Mouse (Mus musculus) A20 (cell line): ENCODE results near the gene Matn4.

ENCODE experiments used
- DNase-seq: peaks from one replicate; pipeline ENCODE4 v3.0.0-alpha.2; 2011; ENCODE audit warnings: low read depth, low spot score

The Matn4 gene

DNA sequence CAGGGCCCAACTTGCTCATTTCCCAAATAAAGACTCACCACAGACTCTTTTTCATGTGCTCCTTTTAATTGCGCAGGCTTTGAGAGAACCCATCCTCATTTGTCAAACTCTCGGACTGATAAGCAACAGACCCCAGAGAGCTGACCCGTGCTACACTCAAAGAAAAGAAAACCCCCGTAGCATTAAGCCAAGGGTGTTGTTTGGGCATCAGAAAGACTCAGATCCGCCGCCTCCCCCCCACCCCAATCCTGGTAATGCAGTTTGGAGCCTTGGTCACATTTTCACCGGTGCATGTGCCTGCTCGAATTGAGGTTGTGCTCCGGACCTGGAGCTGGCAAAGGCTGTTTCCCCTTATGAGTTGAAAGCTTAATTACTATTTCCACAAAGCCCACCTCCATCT is at the start of gene Matn4:
TSS of gene Matn4 (minus strand) at position 101 of the 400 bp plus-strand sequence.
- DNase-seq, result no peak

- DNase-seq, result no peak
Measured at GRCm38 (mm10) chr2:164453887-164454500, 49.0 kb upstream of the Matn4 start.

DNA sequence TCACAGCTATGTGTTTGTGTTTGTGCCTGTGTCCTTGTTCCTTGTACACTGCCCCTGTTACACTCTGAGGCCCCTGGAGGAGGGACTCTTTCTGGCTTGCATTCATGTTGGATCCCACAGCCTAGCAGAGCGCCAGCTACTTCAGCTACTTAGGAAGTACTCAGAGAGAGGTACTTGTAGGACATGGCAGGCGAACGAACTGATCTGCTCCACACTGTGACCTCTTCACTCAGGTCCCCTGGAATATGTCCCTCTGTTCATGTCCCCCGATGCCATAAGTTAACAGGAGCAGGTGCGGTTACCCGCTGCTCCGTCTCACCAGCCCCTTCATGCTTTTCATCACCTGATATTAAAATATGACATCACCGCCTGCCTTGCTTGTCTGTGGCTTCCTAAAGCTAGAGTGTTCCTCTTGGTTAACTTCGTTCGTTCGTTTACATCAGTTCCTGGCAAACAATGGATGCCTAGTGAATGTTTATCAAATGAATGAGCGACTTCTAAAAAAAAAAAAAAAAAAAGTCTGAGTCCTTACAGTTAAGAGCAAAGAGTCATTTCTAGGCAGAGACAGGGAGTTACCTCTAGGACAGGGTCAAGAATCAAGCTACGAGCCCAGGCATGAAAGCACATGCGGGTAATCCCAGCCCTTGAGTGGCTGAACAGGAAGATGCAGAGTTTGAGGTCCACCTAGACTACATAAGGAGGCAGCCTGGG is 48.2 kb upstream of the Matn4 start:
- no peak for DNase-seq

- no peak for DNase-seq
Measured at GRCm38 (mm10) chr2:164452000-164452676, 47.2 kb upstream of the Matn4 start.

- no peak for DNase-seq
Measured at GRCm38 (mm10) chr2:164449341-164450042, 44.5 kb upstream of the Matn4 start.

- DNase-seq, result no peak
Measured at GRCm38 (mm10) chr2:164448921-164449320, 44.0 kb upstream of the Matn4 start.

GRCm38 (mm10) chr2:164448140-164448539 is 43.2 kb upstream of the Matn4 start:
- no peak for DNase-seq

DNA sequence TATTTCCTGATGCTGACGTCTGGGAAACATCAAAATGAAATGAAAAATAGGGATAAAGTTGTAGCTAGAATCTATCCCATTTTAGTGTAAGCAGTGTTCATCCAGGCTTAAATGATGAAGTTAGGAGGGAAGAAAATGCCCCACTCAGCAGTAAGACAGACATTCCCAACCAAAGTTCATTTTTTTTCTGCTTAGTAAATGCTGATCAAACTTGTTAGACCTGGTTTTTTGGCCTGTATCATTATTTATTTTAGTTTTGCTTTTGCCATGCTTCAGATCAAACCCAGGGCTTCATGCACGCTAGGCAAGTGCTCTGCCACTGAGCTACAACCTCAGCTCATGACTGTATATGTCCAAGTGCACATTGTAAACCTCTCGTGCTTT is 41.1 kb upstream of the Matn4 start:
- no peak for DNase-seq

GRCm38 (mm10) chr2:164445399-164446085 is 40.6 kb upstream of the Matn4 start:
- DNase-seq, result no peak

DNA sequence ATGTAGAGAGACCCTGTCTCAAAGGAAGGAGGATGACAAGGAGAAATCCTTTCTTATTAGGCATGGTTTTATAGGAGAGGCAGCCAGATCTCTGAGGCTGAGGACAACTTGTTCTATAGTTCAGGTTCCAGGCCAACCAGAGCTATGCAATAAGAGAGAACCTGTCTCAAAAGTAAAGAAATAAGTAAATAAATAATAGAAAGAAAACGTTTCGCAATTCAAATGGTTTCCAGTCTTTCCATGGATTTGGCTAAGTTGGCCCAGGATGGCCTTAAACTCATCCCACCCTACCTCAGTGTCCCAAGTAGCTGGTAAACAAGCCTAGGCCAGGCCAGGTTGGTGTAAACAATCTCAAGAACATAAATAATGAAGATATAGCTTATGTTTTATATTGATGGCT is 39.7 kb upstream of the Matn4 start:
- no peak for DNase-seq

DNA sequence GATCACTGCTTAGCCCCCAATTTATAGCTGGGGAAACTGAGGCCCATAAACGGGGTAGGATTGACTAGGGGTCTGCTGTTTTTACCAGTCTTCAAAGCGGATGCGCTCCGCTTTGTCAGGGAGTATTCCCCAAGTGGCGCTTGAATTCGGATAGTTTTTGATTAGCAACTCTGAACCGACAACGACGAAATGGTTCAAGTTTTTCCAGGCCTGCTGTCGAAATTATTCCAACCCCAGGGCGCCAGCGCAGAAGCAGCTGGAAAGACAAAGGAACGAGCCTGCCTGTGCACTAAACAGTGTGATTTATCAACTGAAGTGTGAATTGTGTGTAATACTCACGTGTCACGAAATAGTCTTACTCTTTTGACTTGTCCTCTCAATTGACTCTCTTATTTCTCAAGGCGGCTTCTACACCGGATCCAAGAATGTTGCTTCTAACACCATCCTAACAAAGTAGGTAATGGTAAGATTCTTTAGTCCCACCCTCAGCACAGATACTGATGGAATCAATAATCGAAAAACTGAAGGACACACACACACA is 38.6 kb upstream of the Matn4 start, which contains the start of gene Sdc4:
TSS of gene Sdc4 (minus strand) at position 428 of the 541 bp plus-strand sequence.
- DNase-seq, result peak; percentile 55

- DNase-seq, result peak; percentile 88
Measured at GRCm38 (mm10) chr2:164443051-164443437, 38.1 kb upstream of the Matn4 start.

DNA sequence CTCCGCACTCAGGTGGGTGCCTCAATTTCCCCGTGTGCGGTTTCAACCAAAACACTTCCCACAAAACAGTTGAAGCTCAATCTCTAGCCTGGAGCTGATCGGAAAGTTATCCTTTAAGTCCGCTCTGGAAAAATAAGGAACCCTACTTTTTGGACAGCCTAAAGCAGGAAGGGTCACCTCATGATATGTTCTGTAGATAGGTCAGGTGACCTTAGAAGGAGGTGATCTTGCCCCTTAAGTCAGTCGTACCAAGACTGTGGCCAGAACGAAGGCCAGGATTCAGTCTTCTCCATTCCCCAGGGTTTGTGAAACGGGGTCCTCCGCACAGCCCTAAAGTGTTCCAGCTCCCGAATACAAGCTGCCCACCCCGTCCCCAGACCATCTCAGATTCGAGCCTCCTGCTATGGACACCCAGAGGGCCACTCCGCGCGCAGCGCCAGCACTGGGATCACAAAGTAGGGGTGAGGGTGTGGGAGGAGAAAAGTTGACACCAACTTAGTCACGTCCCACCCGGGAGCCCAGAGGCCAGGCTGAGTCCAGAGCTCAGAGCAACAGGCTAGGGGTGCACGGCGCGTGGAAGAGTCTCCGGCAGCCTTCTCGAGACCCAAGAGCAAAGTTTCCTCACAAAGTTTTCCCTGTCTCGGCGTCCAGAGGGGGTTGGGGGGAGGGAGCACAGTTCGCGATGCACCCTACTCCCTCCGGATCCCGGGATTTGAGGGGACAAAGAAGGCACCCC is 37.5 kb upstream of the Matn4 start:
- DNase-seq, result peak; percentile 71

GRCm38 (mm10) chr2:164441731-164442130 is 36.8 kb upstream of the Matn4 start:
- peak; percentile 51 for DNase-seq

- DNase-seq, result peak; percentile 92
Measured at GRCm38 (mm10) chr2:164441155-164441554, 36.2 kb upstream of the Matn4 start.

DNA sequence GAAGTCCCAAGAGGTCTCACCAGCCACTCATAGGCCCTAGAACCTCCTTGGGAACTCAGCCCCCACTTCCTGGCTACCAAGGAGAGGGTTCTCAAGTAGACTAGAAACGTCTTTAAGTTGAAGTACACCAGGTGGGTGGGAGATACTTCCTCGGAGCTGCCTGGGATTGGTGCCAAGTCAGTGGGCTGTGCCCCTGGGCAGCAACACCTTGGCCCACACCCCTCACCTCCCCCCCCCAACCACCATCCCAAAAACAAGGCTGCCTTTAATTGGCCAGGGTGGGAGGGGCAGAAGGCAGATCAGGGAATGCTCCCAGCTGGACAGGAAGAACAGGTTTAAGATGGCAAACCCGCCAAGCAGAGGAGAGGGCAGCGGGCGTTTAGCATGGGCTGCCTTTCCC is 35.4 kb upstream of the Matn4 start:
- DNase-seq, result no peak

DNA sequence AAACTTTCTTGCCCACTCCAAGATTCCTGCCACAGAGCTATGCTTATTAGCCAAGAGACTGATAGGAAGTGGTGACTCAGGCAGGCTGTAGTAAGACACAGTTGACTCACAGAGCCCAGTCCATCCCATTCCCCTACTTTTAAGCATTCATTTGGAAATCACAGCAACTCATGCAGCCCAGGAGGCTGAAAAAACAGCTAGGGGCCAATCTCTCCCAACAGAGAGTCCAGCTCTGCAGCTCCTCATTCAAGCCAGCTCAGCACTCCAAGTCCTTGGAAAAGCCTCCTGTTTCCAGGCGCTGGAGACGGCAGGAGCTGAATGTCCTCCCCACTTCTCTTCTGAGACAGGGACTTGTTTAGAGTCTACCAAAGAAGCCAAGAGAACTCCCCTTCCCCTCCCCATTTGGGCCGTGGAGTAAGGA is 34.1 kb upstream of the Matn4 start:
- DNase-seq, result no peak

GRCm38 (mm10) chr2:164438257-164438656 is 33.3 kb upstream of the Matn4 start:
- DNase-seq, result no peak

DNA sequence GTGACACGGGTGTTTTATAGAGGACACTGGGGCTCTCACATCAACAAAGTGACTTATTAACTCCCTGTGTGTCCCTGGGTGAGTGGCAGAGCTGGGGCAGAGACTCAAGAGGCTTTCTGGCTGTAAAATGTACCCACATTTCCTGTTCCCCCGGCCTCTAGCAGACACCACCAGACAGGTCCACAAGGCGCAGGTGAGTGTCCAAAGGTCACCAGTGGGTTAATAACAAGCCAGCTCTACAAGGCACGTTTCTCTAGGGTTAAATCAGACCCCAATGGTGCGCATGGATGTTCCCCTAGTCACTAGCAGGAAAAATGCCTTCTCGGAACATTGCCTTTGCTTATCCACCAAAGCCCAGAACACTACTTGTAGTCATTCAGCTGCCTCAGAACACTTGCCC is 32.8 kb upstream of the Matn4 start:
- DNase-seq, result no peak

DNA sequence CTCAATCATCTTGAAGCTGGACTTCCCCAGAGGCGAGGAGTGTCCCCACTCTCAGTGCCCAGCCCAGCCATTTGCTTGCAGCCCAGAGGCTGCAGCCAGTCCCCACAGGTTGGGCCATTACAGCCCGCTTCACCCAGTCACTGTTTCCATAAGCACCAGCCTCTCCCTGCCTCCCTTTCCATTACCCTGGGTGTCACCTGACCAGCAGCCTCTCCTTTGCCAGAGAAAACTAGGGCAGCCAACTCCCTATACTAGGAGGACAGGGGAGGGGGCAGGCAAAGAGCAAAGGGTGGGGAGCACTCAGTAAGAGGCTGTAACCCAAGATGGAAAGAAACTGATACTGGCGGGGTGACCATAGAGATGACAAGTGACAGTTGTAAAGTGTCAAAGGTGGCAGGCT is 32.0 kb upstream of the Matn4 start:
- no peak for DNase-seq
